Mouse (Mus musculus) neural tube, embryonic 13.5 days (tissue): ENCODE measurements around the gene Tent5a. TPM values are rescaled to one million over a fixed set of nuclear protein-coding genes. Genes with fewer than 3 reads are reported as not detected.

ENCODE experiments used
- polyA plus RNA-seq: library from polyadenylated mRNA; unstranded; fragments of >200 nt; fragmentation: Nextera tagmentation; extraction: Ambion mirVana; gene quantifications from 2 replicates; pipeline ENCODE4 v1.2.1, GENCODE M21; 2015

The Tent5a gene
- polyA plus RNA-seq, 1 experiment from 2014 or later: 9.5 TPM

Other genes with a start within 250 kb of the Tent5a start
- not detected in 2 replicates for gene Gm11114, start 14.6 kb downstream of the Tent5a start, polyA plus RNA-seq